Mouse (Mus musculus) lung, postnatal 14 days (tissue): Measurements from ENCODE around the gene Pak1ip1.
A peak's percentile ranks its signal among the peaks of the same experiment; 100 is the strongest.
"Not testable (repeated sequence)": the region's sequence is repeated elsewhere in the genome, so short reads cannot be mapped to it uniquely, and the experiment has no call there.

Source experiments
- DNase-seq: peaks from one replicate; pipeline ENCODE4 v3.0.0; 2021

Pak1ip1 gene

GRCm38 (mm10) chr13:41000926-41001639 is at the start of gene Pak1ip1:
Gene Pak1ip1, plus strand, starts transcription at chr13:41001023.
- peak; percentile 93 for DNase-seq

GRCm38 (mm10) chr13:40951386-40951976 is 49.3 kb upstream of the Pak1ip1 start:
- DNase-seq = no peak

GRCm38 (mm10) chr13:40953231-40953630 is 47.6 kb upstream of the Pak1ip1 start:
- DNase-seq = peak; percentile 23

DNA sequence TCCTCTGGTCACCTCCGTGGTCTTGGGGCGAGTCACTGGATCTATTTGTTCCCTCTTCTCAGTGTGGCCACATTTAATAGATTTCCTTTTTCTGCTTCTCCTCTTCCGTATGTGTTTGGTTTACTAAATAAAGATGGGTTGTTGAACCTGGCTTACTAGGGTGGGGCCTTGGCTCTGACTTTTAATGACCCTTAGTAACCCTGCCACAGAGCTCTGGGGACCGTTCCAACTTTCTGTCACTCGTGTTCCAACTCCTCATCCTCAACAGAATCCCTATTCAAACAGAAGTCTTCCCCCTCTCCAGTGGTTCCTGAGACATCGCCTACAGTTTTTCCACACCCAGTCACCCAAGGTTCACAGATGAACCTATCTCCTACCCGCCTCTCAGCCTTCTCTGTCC is 45.0 kb upstream of the Pak1ip1 start:
- no peak for DNase-seq

DNA sequence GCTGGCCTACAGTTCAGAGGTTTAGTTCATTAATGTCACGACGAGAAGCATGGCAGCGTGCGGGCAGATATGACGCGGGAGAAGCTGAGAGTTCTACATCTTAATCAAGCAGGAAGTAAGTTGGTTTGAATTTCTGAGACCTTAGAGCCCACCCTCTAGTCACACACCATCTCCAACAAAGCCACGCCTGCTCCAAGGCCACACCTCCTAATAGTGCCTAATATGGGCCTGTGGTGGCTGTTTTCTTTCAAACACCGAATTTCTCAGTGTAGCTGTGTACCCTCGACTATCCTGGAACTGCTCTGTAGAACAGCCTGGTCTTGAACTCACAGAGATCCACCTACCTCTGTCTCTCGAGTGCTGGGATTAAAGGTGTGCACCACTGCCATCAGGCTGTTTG is 33.2 kb upstream of the Pak1ip1 start:
- DNase-seq = no peak

DNA sequence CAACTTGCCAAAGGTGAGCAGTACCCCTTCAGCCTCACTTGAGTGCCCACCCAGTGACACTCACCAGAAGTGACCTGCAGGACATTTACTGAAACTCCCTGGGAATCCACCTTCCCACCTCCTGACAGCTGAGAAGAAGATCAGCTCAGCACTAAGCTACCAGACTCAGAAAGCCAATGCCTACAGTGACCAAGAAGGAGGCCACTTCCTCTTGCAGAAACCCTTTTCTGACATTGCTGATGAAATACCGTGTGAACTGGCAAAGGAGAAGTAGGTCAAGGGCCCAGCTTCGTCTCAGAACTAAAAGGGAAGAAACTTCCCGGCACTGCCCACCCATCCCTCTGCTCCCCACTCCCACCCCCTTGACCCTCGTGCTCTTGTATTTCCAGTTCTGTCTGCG is 32.3 kb upstream of the Pak1ip1 start:
- DNase-seq = no peak

DNA sequence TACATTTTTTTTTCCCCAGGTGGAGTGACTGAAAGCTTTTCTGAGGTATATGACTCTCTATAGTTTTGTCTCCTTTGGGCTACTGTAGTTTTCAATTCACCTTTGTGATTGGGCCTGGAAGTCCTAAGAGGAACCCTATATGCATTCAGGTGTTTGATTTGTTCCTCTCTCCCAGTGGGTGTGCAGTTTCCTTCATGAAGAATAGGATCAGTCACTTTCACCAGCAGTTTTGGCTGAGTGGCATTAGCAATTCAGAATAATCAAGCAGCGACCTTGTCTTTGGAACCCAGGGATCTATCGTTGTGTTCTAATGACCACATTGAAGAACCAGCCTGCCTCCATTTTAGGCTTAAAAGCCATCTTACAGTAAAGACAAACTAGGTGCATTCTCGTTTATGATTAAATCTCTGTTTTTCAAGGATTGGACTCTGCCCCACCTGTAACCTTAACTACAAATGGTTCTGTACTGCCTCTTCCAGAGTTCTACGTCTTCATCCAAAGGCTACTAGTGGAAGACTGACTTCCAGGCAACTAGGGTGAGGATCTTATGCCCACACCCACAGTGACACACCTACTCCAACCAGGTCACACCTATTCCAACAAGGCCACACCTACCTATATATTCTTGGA is 30.9 kb upstream of the Pak1ip1 start:
- no peak for DNase-seq

DNA sequence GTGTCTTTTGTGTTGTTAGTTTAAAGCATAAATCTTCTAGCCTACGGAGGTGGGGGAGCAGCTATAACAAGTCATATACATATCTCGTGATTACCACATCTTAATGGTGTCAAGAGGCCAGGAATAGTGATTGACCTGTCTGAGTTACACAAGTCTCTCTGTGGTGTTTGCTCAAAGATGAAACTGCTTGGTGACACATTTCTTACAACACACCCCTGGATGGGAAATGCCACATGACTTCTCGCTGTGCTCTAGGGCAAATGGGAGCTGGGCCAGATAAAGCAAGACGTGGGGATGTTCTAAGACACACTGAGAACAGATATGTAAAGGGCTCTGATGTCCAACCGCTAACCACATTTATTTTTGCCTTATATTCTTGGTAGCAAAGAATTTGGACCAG is 29.6 kb upstream of the Pak1ip1 start:
- DNase-seq = no peak

GRCm38 (mm10) chr13:40971831-40972230 is 29.0 kb upstream of the Pak1ip1 start:
- DNase-seq = no peak

GRCm38 (mm10) chr13:40972976-40973375 is 27.8 kb upstream of the Pak1ip1 start:
- no peak for DNase-seq

DNA sequence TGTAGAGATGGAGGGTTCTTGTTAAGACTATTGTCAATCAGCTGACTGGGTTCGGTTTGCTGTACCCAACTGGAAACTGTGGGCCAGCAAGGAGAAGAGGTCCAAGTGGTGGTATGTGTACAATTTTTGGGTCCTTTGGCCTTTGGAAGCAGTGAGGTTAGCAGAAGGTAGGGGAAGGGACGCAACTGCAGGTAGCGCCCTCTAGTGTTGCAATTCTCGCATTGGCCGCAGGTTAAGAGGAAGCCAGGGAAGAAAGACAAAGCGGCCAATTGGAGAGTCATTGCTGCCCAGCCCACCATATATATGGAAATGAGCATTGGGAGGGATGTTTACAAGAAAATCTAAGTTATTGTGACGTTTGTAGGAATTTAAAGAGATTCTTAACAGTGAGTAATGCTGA is 23.2 kb upstream of the Pak1ip1 start:
- peak; percentile 77 for DNase-seq

GRCm38 (mm10) chr13:40978652-40979051 is 22.2 kb upstream of the Pak1ip1 start:
- no peak for DNase-seq

DNA sequence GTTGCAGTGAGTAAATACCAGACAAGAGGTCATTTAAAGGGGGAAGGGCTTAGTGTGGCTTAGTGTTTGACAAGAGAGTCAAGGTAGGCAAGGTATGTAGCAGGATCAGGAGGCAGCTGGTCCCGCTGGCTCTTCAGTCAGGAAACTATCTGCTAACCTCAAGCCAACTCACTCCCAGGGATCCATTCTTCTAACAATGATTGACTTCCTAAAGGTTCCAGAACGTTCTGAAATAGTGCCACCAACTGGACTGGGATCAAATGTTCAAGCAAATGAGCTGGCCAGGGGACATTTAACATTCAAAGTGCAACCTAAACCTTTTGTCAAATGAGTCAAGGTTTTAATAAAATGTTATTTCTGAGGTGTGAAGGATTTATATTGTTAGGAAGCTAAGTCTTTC is 21.5 kb upstream of the Pak1ip1 start:
- DNase-seq = peak; percentile 29

DNA sequence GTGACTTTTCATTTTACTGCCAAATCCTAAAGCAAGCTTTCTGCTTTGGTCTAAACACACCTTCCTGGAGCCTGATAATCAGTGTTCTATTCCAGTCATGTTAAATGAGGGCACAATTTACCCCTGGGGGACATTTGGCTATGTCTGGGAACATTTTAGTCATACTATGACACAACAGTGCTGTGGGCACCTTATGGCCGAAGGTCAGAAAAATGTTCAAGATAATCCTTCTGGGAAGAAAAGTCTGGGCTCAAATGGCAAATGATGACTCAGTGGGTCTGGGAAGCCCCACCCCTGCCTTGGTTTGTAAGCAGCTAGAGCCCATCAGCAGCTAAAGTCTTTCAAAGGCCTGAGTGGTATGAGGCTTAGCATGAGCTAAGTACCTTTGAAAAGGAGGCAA is 18.1 kb upstream of the Pak1ip1 start:
- no peak for DNase-seq

DNA sequence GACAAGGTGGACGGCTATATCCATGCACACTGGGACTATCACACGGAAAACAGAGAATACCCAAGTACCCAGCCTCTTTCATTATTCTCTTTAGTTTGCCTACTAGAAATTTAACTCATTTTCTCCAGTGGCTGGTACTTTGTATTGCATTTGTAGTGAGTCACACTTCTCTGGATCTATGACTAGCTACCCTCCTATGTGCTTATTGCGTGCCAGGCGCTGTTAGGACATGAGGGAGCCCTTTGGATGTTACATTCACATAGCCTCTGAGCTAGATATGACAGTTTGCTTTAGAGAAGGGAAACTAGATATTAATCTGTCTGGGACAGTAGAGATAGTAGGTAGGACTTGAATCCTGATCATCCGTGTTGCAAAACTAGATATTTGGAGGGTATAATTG is 14.7 kb upstream of the Pak1ip1 start:
- no peak for DNase-seq

DNA sequence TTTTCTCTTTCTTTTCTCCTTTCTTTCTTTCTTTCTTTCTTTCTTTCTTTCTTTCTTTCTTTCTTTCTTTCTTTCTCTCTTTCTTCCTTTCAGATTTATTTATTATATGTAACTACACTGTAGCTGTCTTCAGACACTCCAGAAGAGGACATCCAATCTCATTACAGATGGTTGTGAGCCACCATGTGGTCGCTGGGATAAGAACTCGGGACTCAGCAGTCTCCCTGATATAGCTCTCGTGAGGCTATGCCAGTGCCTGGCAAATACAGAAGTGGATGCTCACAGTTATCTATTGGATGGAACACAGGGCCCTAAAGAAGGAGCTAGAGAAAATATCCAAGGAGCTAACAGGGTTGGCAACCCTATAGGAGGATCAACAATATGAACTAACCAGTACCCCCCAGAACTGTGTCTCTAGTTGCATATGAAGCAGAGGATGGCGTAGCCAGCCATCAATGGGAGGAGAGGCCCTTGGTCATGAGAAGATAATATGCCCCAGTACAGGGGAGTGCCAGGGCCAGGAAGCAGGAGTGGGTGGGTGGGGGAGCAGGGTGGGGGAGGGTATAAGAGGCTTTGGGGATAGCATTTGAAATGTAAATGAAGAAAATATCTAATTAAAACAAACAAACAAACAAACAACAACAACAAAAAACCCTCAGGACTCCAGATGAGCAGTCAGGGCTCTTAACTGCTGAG is 13.1 kb upstream of the Pak1ip1 start:
- not testable (repeated sequence) for DNase-seq

GRCm38 (mm10) chr13:40988418-40988817 is 12.4 kb upstream of the Pak1ip1 start:
- DNase-seq = no peak

- DNase-seq = no peak
These were observed 6.1 kb upstream of the Pak1ip1 start for GRCm38 (mm10) chr13:40994487-40995263.

GRCm38 (mm10) chr13:40998537-40998936 is 2.3 kb upstream of the Pak1ip1 start:
- not testable (repeated sequence) for DNase-seq

DNA sequence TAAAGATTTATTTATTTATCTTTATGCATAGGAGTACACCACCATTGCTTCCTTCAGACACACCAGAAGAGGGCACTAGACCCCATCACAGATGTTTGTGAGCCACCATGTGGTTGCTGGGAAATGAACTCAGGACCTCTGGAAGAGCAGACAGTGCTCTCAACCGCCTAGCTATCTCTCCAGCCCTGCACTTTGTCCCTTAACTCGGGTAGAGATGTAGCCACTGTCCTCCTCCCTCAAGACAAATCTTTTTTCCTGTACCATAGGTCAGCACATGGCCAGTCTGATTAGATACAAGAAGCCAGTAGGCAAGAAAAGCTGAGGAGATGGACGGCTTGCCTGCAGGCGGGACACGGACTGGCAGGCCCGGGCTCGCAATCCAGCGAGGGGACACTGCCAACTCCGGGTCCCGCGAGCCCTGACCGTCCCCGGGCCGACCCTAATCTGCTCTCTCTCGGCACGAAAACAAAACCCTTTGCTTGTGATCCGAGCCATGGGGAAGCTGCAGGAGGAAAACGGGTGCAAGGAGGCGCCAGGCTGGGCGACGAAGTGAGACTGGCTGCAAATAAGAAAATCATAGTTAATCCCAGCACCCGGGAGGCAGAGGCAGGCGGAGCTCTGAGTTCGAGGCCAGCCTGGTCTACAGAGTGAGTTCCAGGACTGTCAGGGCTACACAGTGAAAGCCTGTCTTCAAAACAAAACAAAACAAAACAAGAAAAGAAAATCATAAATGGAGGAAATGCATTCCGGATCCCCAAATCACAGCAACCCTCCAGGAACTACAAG is 490 bp upstream of the Pak1ip1 start:
- DNase-seq = peak; percentile 30

GRCm38 (mm10) chr13:41002001-41002400 is 1.2 kb downstream of the Pak1ip1 start:
- no peak for DNase-seq

DNA sequence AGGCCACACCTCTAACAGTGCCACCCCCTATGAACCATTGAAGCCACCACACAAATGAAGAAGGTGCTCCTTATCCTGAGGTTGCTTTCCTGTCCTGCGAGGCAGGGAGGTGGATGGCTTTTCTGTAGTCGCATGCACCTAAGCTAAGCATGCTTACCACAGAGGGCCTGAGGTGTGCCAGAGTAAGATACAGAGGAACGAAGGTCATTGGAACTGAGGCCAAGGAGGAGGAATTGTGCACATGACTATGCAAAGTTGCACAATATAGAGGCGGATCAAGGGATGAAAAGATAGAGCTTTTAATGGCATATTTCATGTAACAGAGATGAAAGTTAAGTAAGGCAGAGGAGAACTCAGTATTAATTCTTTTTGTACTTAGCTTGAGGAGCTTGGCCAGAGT is 5.4 kb downstream of the Pak1ip1 start:
- DNase-seq = no peak
